Mouse (Mus musculus) monocyte, adult 5-6 weeks (primary cell): Measurements from ENCODE around the gene Mill1. TPM values are rescaled to one million over a fixed set of nuclear protein-coding genes. Genes with fewer than 3 reads are reported as not detected.
"Not testable (repeated sequence)": the region's sequence is repeated elsewhere in the genome, so short reads cannot be mapped to it uniquely, and the experiment has no call there.

Source experiments
- ATAC-seq: fragments of 153-309, 156-312 bp; replicated peaks from 2 replicates; pipeline ENCODE4 v1.8.0; 2017; ENCODE audit warnings: mild to moderate bottlenecking; ENCODE audit not compliant: low TSS enrichment, insufficient number of reproducible peaks, severe bottlenecking, poor library complexity, low FRiP score
- total RNA-seq: library from RNA; stranded (forward); fragments of 200-1000, 200-491, 200-594 nt; gene quantifications from 3 replicates; pipeline ENCODE4 v1.2.3, GENCODE M21; 2017

Mill1 gene
- not detected in 3 replicates for total RNA-seq

DNA sequence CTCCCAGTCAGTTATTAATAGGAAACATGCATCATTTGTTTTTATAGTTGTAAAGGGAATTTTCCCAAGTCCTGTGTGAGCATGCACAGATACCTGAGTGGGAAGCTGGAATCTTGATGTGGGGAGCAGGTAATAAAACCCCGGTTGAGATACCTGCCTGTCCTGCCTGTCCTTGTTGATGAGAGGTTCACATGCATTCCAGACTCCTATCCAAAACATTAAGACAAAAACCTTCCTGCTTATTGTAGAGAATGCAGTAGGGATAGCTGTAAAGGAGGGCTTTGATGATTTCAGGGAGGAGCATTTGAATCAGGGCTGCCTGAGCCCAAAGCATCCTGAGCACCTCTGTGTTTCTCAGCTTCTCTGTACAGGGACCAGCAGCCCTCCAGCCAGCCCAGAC is at the start of gene Mill1:
Gene Mill1, plus strand, starts transcription at position 301 of the 400 bp plus-strand sequence.
- no peak for ATAC-seq

DNA sequence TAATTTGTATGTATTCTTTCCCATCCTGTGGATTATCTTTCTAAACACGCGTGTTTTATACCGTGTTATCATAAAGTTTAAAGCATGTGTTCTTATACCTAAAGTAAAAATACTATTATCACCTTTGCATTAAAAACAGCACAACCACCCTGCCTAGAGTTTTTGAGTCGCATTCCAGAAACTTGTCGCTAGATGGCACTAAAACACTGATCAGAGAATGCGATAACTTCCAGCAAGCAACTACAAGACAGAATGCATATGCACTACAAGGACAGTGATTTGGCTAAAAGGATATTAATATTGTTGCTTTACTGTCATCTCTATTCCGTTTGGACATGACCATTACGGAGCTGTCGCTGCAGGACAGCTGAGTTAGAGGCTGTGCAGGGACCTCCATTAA is 34.2 kb upstream of the Mill1 start:
- ATAC-seq: no peak

DNA sequence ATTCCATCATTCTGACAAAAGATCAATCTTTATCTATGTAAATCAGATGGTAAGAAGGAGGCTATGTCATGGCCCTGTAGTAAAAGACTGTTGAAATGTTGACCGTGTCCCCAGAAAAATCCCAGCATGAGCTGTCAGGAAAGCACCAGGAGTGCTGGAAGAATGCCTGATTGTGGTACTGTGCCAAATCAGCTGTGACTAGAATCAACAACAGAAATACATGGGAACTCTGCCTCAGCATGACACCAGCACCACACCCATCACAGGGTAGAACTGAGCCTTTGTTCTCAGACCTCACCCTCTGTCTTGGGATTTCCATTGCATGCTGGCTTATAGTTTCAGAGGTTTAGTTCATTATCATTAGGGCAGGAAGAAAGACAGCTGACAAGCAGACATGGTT is 30.4 kb upstream of the Mill1 start:
- ATAC-seq: no peak

DNA sequence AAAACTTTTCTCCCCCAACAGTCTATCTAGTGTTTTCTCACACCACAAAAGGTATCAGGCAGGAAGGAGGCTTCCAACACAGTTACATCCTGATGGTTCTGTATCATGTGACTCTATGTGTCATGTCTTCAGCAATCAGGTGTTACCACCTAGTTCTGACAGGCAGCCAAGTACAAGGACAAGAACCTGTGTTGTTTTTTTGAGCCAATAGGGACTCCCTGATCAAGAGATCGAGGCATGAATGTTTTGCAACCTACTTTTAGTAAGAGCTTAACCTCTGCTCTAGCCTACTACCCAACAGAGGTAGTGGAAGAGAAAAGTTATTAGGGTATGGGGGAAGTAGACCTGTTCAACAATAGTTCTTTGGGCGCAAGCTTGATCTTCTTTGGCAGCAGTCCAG is 6.6 kb upstream of the Mill1 start:
- no peak for ATAC-seq

DNA sequence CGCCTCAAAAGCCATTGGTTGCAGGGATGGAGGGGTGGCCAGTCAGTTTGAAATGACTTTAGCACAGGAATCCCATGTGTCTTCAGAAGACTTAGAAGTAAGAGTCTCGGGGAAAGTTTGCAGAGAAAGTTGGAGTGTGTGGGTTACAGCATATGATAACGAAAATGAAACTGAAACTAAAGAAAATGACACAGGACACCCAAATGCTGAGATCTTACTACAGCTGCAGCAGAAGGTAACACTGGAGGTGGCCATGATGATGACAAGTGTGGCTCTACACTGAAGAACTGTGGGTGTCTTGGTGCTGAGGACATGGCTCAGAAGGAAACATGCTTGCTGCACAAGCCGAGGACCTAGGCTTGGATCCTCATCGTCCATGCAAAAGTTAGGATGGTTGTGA is 3.9 kb upstream of the Mill1 start:
- ATAC-seq: no peak

DNA sequence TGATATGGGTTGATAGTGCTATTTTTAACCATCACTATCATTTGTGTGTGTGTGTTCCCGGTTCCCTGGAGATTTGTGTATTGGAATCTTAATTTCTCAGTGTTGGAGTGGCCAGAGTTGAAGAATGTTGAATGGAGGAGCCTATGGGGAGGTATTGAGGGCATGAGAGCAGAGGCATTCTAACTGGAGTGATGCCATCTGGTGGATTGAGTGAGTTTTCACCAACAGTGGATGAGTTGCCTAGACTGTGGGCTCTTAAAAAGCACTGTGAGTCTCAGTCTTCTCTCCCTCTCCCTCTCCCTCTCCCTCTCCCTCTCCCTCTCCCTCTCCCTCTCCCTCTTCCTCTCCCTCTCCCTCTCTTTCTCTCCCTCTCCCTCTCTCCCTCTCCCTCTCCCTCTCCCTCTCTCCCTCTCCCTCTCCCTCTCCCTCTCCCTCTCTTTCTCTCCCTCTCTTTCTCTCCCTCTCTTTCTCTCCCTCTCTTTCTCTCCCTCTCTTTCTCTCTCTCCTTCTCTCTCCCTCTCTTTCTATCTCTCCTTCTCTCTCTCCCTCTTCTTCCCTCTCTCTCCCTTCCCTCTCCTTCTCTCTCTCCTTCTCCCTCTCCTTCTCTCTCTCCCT is 1.1 kb upstream of the Mill1 start:
- ATAC-seq: not testable (repeated sequence)

DNA sequence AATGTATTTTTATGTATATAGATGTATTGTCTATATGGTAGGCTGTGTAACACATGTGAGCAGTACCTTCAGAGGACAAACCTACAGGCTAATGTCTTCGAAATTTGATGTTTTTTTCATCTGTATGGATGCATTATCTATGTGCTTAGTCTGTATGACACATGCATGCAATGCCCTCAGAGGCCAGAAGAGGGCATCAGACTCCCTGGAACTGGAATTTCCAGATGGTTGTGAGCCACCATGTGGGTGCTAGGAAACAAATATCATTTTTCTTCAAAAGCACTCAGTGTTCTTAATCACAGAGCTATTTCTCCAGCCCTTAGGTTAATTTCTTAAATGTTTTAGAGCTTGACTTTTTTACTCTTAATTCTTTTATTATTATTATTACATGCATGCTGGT is 15.1 kb downstream of the Mill1 start:
- no peak for ATAC-seq

DNA sequence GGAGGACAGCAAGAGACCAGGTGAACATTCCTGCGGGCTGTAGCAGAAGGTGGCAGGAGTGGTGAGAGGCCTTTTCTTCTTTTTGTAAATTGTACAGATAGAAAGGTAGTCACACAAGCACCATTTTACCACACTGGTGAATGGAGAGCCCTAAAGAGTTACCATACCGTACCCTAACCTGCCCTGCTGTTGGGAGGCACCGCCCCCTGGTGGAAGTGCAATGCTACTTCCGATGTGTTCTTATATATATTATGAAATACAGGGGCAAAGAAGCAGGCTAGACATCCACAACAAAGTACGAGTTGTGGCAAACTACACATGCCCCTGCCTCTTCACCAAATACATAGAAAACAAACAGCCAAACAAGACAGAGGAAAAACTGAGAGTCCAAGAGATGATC is 19.9 kb downstream of the Mill1 start:
- ATAC-seq: no peak

Other genes starting within 250 kb of the Mill1 start
- gene Ceacam13, start 235.5 kb upstream of the Mill1 start, total RNA-seq: not detected in 3 replicates
- not detected in 3 replicates for gene Ceacam12, start 179.4 kb upstream of the Mill1 start, total RNA-seq
- not detected in 3 replicates for gene Igfl3, start 68.9 kb upstream of the Mill1 start, total RNA-seq
- gene Psg18, start 109.7 kb downstream of the Mill1 start, total RNA-seq: not detected in 3 replicates
- not detected in 3 replicates for gene Psg28, start 186.7 kb downstream of the Mill1 start, total RNA-seq
- not detected in 3 replicates for gene Psg26, start 238.8 kb downstream of the Mill1 start, total RNA-seq